Mouse (Mus musculus): ENCODE measurements around the gene Tmem41a. TPM values are rescaled to one million over a fixed set of nuclear protein-coding genes. Genes with fewer than 3 reads are reported as not detected.
"Not testable (repeated sequence)": the region's sequence is repeated elsewhere in the genome, so short reads cannot be mapped to it uniquely, and the experiment has no call there.

Tmem41a gene
- polyA plus RNA-seq, 1 experiment = 13.3 TPM

DNA sequence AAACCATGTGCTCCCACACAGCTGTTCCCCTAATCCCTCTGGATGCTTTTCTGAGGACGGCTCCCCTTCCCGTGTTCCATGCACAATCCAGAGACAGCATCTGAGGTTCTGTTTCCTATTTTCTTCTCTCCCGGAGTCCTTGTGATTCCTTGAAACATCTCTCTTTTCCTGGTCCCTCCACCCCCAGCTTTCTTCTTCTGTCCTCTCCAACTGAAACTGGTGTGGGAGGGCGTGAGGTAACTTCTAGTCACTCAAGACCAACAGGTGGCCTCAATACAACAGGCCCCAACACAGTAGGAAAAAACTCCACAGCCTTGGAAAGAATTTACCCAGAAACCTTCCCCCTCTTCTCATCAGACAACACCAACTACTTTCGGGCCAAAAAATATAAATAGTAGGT is 30.0 kb upstream of the Tmem41a start:
- Histone ChIP-seq H3K4me3 (ENCODE audit: insufficient read depth, low read length) (no peak overlapping the region), H3K4me1 (ENCODE audit: control insufficient read depth, insufficient read depth, low read length) (peaks cover 5% of the 10 kb centered on the region; the same call in 1 of the 2 replicates), H3K27ac (ENCODE audit: insufficient read depth, low read length) (no peak overlapping the region)
- TF ChIP-seq CTCF (IDR thresholded peaks at IDR 0.05; ENCODE audit: borderline replicate concordance, insufficient read depth, low read length) = no peak
- no peak for TF ChIP-seq POLR2A (IDR thresholded peaks at IDR 0.05; ENCODE audit: low read depth, low read length)

DNA sequence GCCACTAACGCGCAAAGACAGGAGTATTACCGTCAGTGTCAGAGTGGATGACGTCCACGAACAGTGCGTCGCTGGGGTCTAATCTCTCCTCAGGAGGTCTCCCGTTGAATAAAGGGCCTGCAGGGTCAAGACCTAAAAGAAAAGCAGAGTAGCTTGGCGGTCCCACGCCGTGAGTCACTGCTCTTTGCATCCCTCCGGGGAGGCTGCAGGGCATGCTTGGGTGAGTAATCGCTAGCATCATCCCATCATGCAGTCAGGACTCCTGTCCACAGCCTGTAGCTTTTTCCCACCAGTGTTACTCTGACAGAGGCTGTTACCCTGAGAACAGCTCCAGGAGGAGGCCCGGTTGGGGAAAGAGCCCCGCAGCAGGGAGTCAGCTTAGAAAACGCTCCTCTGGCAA is 28.9 kb upstream of the Tmem41a start:
- TF ChIP-seq POLR2A (IDR thresholded peaks at IDR 0.05; ENCODE audit: low read depth, low read length) = no peak
- no peak for TF ChIP-seq CTCF (IDR thresholded peaks at IDR 0.05; ENCODE audit: borderline replicate concordance, insufficient read depth, low read length)
- H3K27ac ChIP-seq (ENCODE audit: insufficient read depth, low read length) = peak overlapping the region; percentile 32; the same call in 1 of the 2 replicates
- H3K4me3 ChIP-seq (ENCODE audit: insufficient read depth, low read length) = no peak overlapping the region
- peaks cover 5% of the 10 kb centered on the region; the same call in 1 of the 2 replicates for H3K4me1 ChIP-seq (ENCODE audit: control insufficient read depth, insufficient read depth, low read length)

DNA sequence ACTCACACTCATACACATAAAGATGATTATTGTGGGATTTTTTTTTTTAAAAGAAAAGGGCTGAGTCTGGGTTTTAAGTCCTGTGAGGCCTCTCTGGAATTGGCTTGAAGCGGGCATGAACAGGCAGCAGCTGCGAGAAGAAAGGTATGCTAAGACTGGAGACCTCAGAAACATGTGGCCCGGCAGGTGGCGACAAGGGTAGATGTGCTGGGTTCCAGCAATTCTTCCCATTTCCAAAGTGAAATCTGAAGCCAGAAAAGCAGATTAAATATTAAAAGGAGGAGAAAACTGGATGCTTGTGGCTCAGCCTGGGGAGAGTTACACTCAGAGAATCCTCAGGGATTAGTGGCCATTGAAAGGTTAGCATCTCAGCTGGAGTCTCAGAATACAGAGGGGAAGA is 24.1 kb upstream of the Tmem41a start:
- no peak overlapping the region for H3K4me3 ChIP-seq (ENCODE audit: insufficient read depth, low read length)
- H3K4me1 ChIP-seq (ENCODE audit: control insufficient read depth, insufficient read depth, low read length) = peaks cover under 1% of the 10 kb centered on the region; the same call in 1 of the 2 replicates
- TF ChIP-seq POLR2A (IDR thresholded peaks at IDR 0.05; ENCODE audit: low read depth, low read length) (no peak), CTCF (IDR thresholded peaks at IDR 0.05; ENCODE audit: borderline replicate concordance, insufficient read depth, low read length) (no peak)
- no peak overlapping the region for H3K27ac ChIP-seq (ENCODE audit: insufficient read depth, low read length)

- H3K4me3 ChIP-seq (ENCODE audit: insufficient read depth, low read length) = no peak overlapping the region
- no peak overlapping the region for H3K27ac ChIP-seq (ENCODE audit: insufficient read depth, low read length)
- no peaks in the 10 kb centered on the region for H3K4me1 ChIP-seq (ENCODE audit: control insufficient read depth, insufficient read depth, low read length)
- no peak for TF ChIP-seq POLR2A (IDR thresholded peaks at IDR 0.05; ENCODE audit: low read depth, low read length)
- no peak for TF ChIP-seq CTCF (IDR thresholded peaks at IDR 0.05; ENCODE audit: borderline replicate concordance, insufficient read depth, low read length)
These were observed 23.2 kb upstream of the Tmem41a start for GRCm38 (mm10) chr16:21970536-21970935.

DNA sequence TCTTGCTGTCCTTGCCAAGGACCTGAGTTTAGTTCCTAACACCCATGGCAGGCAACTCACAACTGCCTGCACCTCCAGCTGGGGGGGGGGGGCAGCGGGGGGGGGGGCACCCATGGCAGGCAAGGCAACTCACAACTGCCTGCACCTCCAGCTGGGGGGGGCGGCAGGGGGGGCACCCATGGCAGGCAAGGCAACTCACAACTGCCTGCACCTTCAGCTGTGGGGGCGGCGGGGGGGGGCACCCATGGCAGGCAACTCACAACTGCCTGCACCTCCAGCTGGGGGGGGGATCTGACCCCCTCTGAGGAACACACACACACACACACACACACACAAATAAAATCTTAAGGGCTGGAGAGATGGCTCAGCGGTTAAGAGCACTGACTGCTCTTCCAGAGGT is 22.5 kb upstream of the Tmem41a start:
- Histone ChIP-seq H3K27ac (ENCODE audit: insufficient read depth, low read length) (no peak overlapping the region), H3K4me3 (ENCODE audit: insufficient read depth, low read length) (no peak overlapping the region), H3K4me1 (ENCODE audit: control insufficient read depth, insufficient read depth, low read length) (no peaks in the 10 kb centered on the region)
- TF ChIP-seq POLR2A (IDR thresholded peaks at IDR 0.05; ENCODE audit: low read depth, low read length) (no peak), CTCF (IDR thresholded peaks at IDR 0.05; ENCODE audit: borderline replicate concordance, insufficient read depth, low read length) (no peak)

GRCm38 (mm10) chr16:21965576-21965975 is 18.2 kb upstream of the Tmem41a start:
- no peak for TF ChIP-seq POLR2A (IDR thresholded peaks at IDR 0.05; ENCODE audit: low read depth, low read length)
- no peak for TF ChIP-seq CTCF (IDR thresholded peaks at IDR 0.05; ENCODE audit: borderline replicate concordance, insufficient read depth, low read length)
- H3K4me3 ChIP-seq (ENCODE audit: insufficient read depth, low read length) = no peak overlapping the region
- no peak overlapping the region for H3K27ac ChIP-seq (ENCODE audit: insufficient read depth, low read length)
- no peaks in the 10 kb centered on the region for H3K4me1 ChIP-seq (ENCODE audit: control insufficient read depth, insufficient read depth, low read length)

- no peaks in the 10 kb centered on the region for H3K4me1 ChIP-seq (ENCODE audit: control insufficient read depth, insufficient read depth, low read length)
- H3K4me3 ChIP-seq (ENCODE audit: insufficient read depth, low read length) = no peak overlapping the region
- H3K27ac ChIP-seq (ENCODE audit: insufficient read depth, low read length) = no peak overlapping the region
- TF ChIP-seq CTCF (IDR thresholded peaks at IDR 0.05; ENCODE audit: borderline replicate concordance, insufficient read depth, low read length) = no peak
- TF ChIP-seq POLR2A (IDR thresholded peaks at IDR 0.05; ENCODE audit: low read depth, low read length) = no peak
These were observed 8.2 kb upstream of the Tmem41a start for GRCm38 (mm10) chr16:21955591-21955990.

DNA sequence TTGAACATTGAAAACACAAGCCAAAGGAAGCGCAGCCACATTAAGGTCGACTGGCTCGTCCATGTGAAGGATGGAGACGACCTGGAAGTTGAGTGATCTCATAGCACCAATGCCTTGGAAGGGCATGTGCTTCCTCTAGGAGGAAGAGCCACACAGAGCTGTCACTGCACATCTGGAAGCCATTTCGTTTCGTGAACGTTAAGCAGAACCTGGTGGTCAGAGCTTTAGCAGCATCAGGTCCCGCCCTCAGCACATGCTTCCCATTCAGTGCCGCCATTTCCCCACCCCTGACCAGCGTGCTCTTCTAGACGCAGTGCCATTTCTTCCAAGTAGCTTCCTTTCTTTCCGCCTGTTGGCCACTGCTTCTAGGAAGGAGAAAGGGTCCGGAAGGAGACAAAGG is 18.9 kb downstream of the Tmem41a start:
- TF ChIP-seq CTCF (IDR thresholded peaks at IDR 0.05; ENCODE audit: borderline replicate concordance, insufficient read depth, low read length) = no peak
- no peak for TF ChIP-seq POLR2A (IDR thresholded peaks at IDR 0.05; ENCODE audit: low read depth, low read length)
- Histone ChIP-seq H3K4me1 (ENCODE audit: control insufficient read depth, insufficient read depth, low read length) (0 out of 2 replicates have a peak, but pooled peaks cover under 1% of the 10 kb centered on the region), H3K27ac (ENCODE audit: insufficient read depth, low read length) (no peak overlapping the region), H3K4me3 (ENCODE audit: insufficient read depth, low read length) (no peak overlapping the region)

GRCm38 (mm10) chr16:21916681-21917080 is 30.7 kb downstream of the Tmem41a start:
- H3K4me3 ChIP-seq (ENCODE audit: insufficient read depth, low read length) = no peak overlapping the region
- TF ChIP-seq CTCF (IDR thresholded peaks at IDR 0.05; ENCODE audit: borderline replicate concordance, insufficient read depth, low read length) = no peak
- no peak for TF ChIP-seq POLR2A (IDR thresholded peaks at IDR 0.05; ENCODE audit: low read depth, low read length)
- H3K4me1 ChIP-seq (ENCODE audit: control insufficient read depth, insufficient read depth, low read length) = no peaks in the 10 kb centered on the region; the same call in 1 of the 2 replicates
- no peak overlapping the region for H3K27ac ChIP-seq (ENCODE audit: insufficient read depth, low read length)

GRCm38 (mm10) chr16:21913347-21913746 is 34.0 kb downstream of the Tmem41a start:
- H3K4me3 ChIP-seq (ENCODE audit: insufficient read depth, low read length) = no peak overlapping the region
- H3K4me1 ChIP-seq (ENCODE audit: control insufficient read depth, insufficient read depth, low read length) = no peaks in the 10 kb centered on the region; the same call in 1 of the 2 replicates
- H3K27ac ChIP-seq (ENCODE audit: insufficient read depth, low read length) = no peak overlapping the region
- TF ChIP-seq CTCF (IDR thresholded peaks at IDR 0.05; ENCODE audit: borderline replicate concordance, insufficient read depth, low read length) (no peak), POLR2A (IDR thresholded peaks at IDR 0.05; ENCODE audit: low read depth, low read length) (no peak)

DNA sequence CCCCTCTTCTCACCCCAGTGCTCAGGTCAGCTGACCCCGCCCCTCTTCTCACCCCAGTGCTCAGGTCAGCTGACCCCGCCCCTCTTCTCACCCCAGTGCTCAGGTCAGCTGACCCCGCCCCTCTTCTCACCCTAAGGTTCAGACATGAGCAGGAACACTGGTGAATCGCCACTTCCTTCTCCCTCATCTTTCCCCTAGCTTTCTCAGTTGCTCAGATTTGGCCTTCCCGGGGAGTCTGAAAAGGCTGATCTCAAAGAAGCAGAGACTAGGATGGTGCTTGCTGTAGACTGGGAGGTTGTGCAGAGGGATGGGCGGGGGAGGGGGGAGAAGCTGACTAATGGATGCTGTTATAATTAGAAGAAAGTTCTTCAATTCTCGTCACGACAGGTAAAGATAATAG is 38.4 kb downstream of the Tmem41a start:
- H3K4me3 ChIP-seq (ENCODE audit: insufficient read depth, low read length); H3K27ac ChIP-seq (ENCODE audit: insufficient read depth, low read length); H3K4me1 ChIP-seq (ENCODE audit: control insufficient read depth, insufficient read depth, low read length): not testable (repeated sequence)
